Mouse (Mus musculus): ENCODE data around the gene Defb29.

The Defb29 gene

DNA sequence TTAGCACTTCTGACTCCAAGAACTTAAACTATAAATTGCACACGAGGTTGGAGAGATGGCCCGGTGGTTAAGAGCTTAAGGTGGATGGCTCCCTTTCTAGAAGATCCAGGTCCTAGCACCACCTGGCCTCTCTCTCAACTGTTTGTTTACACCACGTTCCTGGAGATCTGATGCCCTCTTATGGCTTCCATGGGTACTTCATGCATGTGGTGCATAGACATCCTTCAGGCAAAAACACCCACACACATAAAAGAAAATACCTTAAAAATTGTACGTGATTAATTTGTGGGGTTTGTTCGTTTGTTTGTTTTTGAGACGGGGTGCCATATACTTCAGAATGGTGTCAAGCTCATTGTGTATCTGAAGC is 39.1 kb downstream of the Defb29 start:
- DNase-seq (ENCODE audit: low spot score): no peak

DNA sequence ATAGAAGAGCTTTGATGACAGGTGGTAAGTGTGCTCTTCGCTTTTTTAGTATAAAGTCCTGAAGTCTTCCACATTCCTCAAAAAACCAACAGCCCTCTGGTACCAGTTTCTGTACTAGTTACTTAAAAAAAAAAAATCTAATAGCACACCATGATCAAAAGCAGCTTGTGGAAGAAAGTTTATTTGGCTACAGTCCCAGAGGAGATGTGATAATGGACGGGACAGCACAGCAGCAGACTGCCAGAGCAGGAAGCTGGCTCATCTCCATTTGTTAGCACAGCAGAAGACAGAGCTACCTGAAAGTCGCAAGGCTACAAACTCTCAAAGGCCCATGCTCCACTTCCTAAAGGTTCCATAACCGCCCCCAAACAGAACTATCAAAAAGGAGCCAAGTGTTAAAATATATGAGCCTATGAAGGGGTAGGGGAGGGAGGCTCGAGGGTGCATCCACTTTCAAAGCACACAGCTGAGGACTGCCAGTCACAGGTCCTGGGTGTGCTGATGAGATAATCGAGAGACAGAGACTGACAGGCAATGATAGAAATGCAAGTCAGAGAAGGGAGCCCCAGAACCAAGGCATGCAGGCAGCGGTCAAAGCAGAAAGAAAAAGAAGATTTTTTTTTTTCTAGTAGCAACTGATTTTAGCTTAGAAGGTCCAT is 39.6 kb downstream of the Defb29 start:
- DNase-seq (ENCODE audit: low spot score): no peak

GRCm38 (mm10) chr2:152498020-152498419 is 41.9 kb downstream of the Defb29 start:
- no peak for DNase-seq (ENCODE audit: low spot score)

GRCm38 (mm10) chr2:152493151-152493550 is 46.7 kb downstream of the Defb29 start:
- DNase-seq (ENCODE audit: low spot score): no peak

DNA sequence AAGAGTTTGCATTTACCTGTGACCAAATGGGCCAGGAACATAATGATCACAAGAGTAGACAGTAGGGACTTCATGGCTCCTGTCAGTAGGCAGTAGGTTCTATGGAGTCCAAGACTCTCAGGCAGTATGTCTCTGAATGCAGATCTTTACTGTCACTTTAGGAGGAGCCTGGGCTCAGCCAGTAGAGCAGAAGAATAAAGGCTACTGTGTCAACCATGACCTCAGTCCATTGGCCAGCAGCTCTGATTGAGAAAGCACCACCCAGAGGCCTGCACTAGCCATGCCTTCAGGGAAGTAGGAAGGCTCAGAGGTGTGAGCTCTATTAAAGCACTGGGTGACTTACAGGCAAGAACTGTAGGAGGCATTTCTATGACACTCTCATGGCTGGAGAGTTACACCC is 49.9 kb downstream of the Defb29 start, which contains the start of gene Defb22:
Gene Defb22 (minus strand): TSS at position 101 of the 400 bp plus-strand sequence.
- no peak for DNase-seq (ENCODE audit: low spot score)

Measured in ovary, postnatal 14 days (tissue).